Mouse (Mus musculus): ENCODE data around the gene Prelid3b.

DNA sequence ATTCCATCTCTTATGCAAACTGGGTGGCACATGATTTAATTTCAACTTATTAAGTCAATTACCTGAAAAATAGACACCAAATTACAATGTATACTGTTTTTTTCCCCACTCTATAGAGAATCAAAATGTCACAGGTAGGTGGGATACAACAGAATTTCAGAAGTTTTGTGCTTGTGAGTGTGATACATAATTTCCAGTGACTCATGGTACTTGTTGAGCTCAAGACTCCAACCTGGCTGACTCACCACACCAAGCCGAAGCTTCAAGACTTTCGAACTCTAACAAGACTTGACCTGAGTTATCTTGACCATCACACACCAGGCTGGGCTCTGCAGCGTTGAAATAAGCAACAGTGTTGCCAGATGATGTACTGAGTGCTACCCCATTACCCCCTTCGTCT, 42.0 kb upstream of the Prelid3b start:
- no peak for TF ChIP-seq CTCF (IDR thresholded peaks at IDR 0.05; ENCODE audit: low read depth)
- no peak for TF ChIP-seq EP300 (IDR thresholded peaks at IDR 0.05; ENCODE audit: low read depth)
